Mouse (Mus musculus): ENCODE data around the gene Plk5. TPM values are rescaled to one million over a fixed set of nuclear protein-coding genes. Genes with fewer than 3 reads are reported as not detected.

The Plk5 gene
- polyA plus RNA-seq, 1 experiment from 2014 or later = 1.8 TPM

- WGBS = 91% methylated on average over 21 of the region's 21 CpGs
- Histone ChIP-seq H3K27me3 (peaks cover 13% of the 10 kb centered on the region), H3K9me3 (no peaks in the 10 kb centered on the region), H3K36me3 (peaks cover 16% of the 10 kb centered on the region), H3K4me2 (peak overlapping the region; percentile 98), H3K27ac (no peak overlapping the region), H3K9ac (peak overlapping the region; percentile 72), H3K4me3 (peak overlapping the region; percentile 62), H3K4me1 (peaks cover 36% of the 10 kb centered on the region)
- no peak for ATAC-seq (ENCODE audit: insufficient number of reproducible peaks, insufficient read depth, low FRiP score, low TSS enrichment, low read depth)
Observed at GRCm38 (mm10) chr10:80321670-80322581, 34.3 kb upstream of the Plk5 start.

DNA sequence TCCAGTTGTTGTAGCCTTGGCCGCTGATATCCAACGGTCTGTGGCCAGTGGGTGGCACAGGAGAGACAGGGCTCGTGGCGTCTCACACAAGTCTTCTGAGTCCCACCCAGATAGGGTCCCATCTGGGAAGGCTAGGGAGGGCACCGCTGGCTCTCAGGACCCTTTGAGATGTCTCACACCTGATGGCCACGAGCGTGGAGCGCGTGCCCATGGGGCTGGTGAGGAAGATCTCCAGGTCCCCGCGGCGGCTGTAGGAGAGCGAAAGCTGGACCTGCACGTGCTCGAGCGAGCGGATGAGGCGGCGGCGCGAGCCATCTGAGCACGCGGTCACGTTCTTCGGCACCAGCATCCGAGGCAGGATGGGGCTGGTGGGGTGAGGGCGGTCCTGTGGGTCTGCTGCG, 33.4 kb upstream of the Plk5 start:
- Histone ChIP-seq H3K9ac (peak overlapping the region; percentile 72), H3K9me3 (no peaks in the 10 kb centered on the region), H3K4me3 (peak overlapping the region; percentile 62), H3K27me3 (peaks cover 4% of the 10 kb centered on the region; the same call in 1 of the 2 replicates), H3K27ac (no peak overlapping the region), H3K36me3 (peaks cover 11% of the 10 kb centered on the region; the same call in 1 of the 2 replicates), H3K4me2 (peak overlapping the region; percentile 98), H3K4me1 (peaks cover 36% of the 10 kb centered on the region)
- ATAC-seq (ENCODE audit: insufficient number of reproducible peaks, insufficient read depth, low FRiP score, low TSS enrichment, low read depth) = no peak
- 3% methylated on average over 28 of the region's 28 CpGs for WGBS

DNA sequence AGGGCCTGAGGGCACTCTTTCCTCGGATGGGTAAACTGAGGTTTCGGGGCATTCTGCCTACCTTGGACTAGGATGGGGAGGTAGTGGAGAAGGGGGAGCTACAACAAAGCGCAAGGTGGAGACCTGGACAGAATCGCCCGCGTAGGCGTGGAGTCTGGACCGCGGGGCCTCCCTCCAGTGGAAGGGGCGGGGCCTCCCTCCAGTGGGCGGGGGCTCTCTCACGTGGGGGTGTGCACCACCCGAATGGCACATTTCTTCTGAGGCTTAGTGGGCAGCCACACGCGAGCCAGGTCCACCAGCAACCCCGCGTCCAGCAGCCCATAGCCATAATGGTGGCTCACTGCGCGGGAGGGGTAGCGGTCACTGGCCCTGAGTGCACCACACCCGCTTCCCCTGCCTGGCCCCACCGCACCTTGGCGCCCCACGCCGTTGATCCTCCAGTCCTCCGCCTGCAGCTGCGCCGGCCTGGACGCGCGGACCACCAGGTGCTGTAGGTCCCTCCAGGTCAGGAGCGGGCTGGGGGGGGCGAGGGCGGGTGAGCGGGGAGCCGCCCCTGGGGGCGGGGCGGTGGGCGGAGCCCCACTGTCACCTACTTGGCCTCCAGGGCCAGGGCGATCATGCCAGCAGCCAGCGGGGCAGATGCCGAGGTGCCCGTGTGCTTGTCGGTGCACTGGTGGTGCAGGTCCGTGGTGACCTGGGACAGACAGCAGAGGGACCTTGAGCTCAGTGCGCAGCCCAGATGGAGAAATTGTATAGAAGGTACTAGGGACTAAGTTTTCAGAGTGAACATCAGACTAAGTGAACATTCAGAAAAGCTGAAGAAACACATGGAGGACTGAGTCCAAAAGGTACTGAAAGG, 32.8 kb upstream of the Plk5 start:
- Histone ChIP-seq H3K27me3 (0 out of 2 replicates have a peak, but pooled peaks cover 4% of the 10 kb centered on the region), H3K4me3 (peak overlapping the region; percentile 62), H3K4me2 (peak overlapping the region; percentile 98), H3K9ac (peak overlapping the region; percentile 72), H3K36me3 (peaks cover 6% of the 10 kb centered on the region; the same call in 1 of the 2 replicates), H3K4me1 (peaks cover 36% of the 10 kb centered on the region), H3K9me3 (no peaks in the 10 kb centered on the region), H3K27ac (no peak overlapping the region)
- under 1% methylated on average over 46 of the region's 46 CpGs for WGBS
- peak; percentile 33; the same call in 1 of the 2 replicates for ATAC-seq (ENCODE audit: insufficient number of reproducible peaks, insufficient read depth, low FRiP score, low TSS enrichment, low read depth)

- WGBS = 77% methylated on average over 17 of the region's 17 CpGs
Observed at GRCm38 (mm10) chr10:80324120-80325037, 31.9 kb upstream of the Plk5 start.

GRCm38 (mm10) chr10:80325045-80325444, 31.2 kb upstream of the Plk5 start:
- Histone ChIP-seq H3K27ac (no peak overlapping the region), H3K9me3 (no peaks in the 10 kb centered on the region), H3K4me3 (no peak overlapping the region), H3K4me2 (no peak overlapping the region), H3K36me3 (no peaks in the 10 kb centered on the region), H3K4me1 (peaks cover 34% of the 10 kb centered on the region), H3K9ac (no peak overlapping the region), H3K27me3 (0 out of 2 replicates have a peak, but pooled peaks cover 4% of the 10 kb centered on the region)
- 82% methylated on average over 21 of the region's 21 CpGs for WGBS
- no peak for ATAC-seq (ENCODE audit: insufficient number of reproducible peaks, insufficient read depth, low FRiP score, low TSS enrichment, low read depth)

More at GRCm38 (mm10) chr10:80324120-80325037, 31.9 kb upstream of the Plk5 start:
- Histone ChIP-seq H3K9me3 (no peaks in the 10 kb centered on the region), H3K4me2 (peak overlapping the region; percentile 98), H3K27me3 (0 out of 2 replicates have a peak, but pooled peaks cover 4% of the 10 kb centered on the region), H3K4me3 (peak overlapping the region; percentile 62), H3K36me3 (no peaks in the 10 kb centered on the region), H3K27ac (no peak overlapping the region), H3K9ac (no peak overlapping the region), H3K4me1 (peaks cover 33% of the 10 kb centered on the region)
- no peak for ATAC-seq (ENCODE audit: insufficient number of reproducible peaks, insufficient read depth, low FRiP score, low TSS enrichment, low read depth)

DNA sequence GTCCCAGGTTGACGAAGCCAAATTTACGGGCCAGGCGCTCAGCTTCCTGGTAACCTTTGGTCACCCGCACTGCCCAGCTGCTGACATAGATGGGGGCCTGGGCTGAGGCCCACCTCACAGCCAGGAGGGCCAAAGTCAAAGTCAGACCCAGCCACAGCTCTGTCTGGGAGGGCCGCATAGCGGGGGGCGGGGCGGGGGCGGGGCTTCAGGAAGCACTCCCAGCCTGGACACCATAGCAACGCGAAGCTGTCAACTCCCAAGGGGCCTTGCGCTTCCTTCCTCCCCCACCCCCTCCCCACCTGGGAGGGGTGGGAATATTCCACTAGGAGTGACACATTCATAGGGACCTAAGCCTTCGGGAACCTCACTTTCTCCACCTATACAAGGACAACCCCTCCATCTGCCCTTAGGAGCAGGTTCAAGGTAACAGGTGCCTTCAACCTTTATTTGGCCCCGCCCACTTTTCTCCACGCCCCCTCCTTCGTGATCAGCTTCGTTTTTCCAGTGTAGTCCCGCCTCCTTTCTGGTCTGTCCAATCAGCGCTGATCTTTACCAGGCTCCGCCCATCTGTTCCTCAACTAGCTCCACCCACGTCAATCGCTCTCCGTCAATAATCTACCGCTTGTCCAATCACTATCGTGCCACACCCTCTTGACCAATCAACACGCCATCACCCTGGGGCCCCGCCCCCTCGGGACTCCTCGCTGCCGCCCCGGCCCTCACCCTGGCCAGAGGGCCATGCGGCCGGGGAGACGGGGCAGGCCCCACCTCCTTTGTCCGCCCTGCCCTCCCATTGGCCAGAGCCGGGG, 26.8 kb upstream of the Plk5 start, which contains the start of the genes Pcsk4 and Reep6:
TSS of gene Pcsk4 (minus strand) at position 226 of the 809 bp plus-strand sequence.
TSS of gene Reep6 (plus strand) at position 681 of the 809 bp plus-strand sequence.
- WGBS = 5% methylated on average over 35 of the region's 36 CpGs
- ATAC-seq (ENCODE audit: insufficient number of reproducible peaks, insufficient read depth, low FRiP score, low TSS enrichment, low read depth) = peak; percentile 81
- Histone ChIP-seq H3K4me3 (peak within 1 kb of the TSS; percentile 54), H3K9ac (peak within 1 kb of the TSS; percentile 72), H3K27me3 (peaks cover 25% of the 10 kb centered on the region), H3K27ac (no peak within 1 kb of the TSS), H3K36me3 (no peaks in the 10 kb centered on the region), H3K9me3 (no peaks in the 10 kb centered on the region), H3K4me2 (peak within 1 kb of the TSS; percentile 94), H3K4me1 (peaks cover 23% of the 10 kb centered on the region)

DNA sequence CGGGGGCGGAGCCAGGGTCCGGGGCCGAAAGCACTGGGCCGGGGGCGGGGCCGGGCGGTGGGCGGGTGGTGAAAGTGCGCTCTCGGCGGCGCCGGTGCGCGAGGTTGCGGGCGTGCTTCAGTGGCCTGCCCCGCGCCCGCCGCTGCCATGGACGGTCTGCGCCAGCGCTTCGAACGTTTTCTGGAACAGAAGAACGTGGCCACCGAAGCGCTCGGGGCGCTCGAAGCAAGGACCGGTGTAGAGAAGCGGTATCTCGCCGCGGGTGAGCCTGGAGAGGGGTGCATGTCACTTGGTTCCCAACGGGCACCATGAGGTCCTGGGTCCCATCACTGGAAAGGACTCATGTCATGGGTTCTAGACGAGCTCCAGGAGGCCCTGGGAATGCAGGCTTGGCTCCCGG, 26.2 kb upstream of the Plk5 start:
- H3K36me3 ChIP-seq = no peaks in the 10 kb centered on the region
- no peak overlapping the region for H3K27ac ChIP-seq
- peak overlapping the region; percentile 94 for H3K4me2 ChIP-seq
- peaks cover 23% of the 10 kb centered on the region for H3K4me1 ChIP-seq
- whole genome bisulfite sequencing = under 1% methylated on average over 41 of the region's 41 CpGs
- peak overlapping the region; percentile 54 for H3K4me3 ChIP-seq
- ATAC-seq (ENCODE audit: insufficient number of reproducible peaks, insufficient read depth, low FRiP score, low TSS enrichment, low read depth) = no peak
- no peaks in the 10 kb centered on the region for H3K9me3 ChIP-seq
- peak overlapping the region; percentile 72 for H3K9ac ChIP-seq
- H3K27me3 ChIP-seq = peaks cover 25% of the 10 kb centered on the region

GRCm38 (mm10) chr10:80330888-80331287, 25.4 kb upstream of the Plk5 start:
- Histone ChIP-seq H3K9me3 (no peaks in the 10 kb centered on the region), H3K4me2 (peak overlapping the region; percentile 94), H3K27me3 (peaks cover 21% of the 10 kb centered on the region), H3K4me1 (peaks cover 23% of the 10 kb centered on the region), H3K4me3 (peak overlapping the region; percentile 54), H3K36me3 (no peaks in the 10 kb centered on the region), H3K9ac (peak overlapping the region; percentile 72; the same call in 1 of the 2 replicates), H3K27ac (no peak overlapping the region)
- ATAC-seq (ENCODE audit: insufficient number of reproducible peaks, insufficient read depth, low FRiP score, low TSS enrichment, low read depth) = no peak
- 61% methylated on average over 2 of the region's 2 CpGs for WGBS

DNA sequence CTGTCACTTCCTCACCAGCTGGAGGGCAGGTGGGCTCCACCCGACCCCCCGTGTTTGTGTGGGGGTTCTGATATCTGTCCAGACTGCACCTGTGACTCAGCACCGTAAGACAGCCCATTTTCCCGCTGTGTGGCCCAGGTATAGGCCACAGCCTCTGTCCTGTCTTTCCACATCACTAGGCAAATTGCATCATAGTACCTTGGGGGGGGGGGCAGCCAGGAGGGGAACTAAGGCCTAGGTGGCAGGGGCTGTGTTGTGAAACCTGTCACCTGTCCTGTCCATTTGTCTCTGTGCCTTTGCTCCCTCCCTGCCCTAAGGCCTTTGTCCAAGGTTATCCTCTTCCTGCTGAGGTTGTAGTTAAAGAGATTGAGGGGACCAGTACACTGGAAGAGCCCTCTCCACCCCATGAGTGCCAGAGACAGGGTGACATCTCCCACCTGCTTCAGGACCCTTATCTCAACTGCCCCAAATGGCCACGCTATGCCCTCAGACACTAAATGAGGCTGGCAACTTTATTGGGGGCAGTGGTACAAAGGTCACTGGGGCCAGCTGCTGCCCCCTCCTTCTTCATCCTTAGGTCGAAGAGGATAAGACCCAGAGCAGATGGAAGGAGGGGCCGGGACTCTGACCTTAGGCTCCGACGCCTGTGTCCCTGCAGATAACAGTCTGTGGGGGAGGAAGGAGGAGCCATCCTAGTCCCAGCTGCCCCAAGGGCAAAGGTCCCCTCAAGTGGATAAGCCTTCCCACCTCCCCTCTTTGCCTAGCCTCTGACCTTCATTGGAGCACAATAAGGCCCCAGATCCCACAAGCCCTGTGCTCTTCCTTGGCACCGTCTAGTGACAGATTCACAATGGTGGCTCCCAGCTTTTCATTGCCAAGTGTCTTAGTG, 24.4 kb upstream of the Plk5 start:
- Histone ChIP-seq H3K4me2 (0 out of 2 replicates have a peak overlapping the region, but pooled peaks have one; percentile 94), H3K9ac (0 out of 2 replicates have a peak overlapping the region, but pooled peaks have one; percentile 16), H3K4me3 (no peak overlapping the region), H3K27ac (no peak overlapping the region), H3K9me3 (no peaks in the 10 kb centered on the region), H3K4me1 (peaks cover 23% of the 10 kb centered on the region), H3K27me3 (peaks cover 21% of the 10 kb centered on the region), H3K36me3 (no peaks in the 10 kb centered on the region)
- ATAC-seq (ENCODE audit: insufficient number of reproducible peaks, insufficient read depth, low FRiP score, low TSS enrichment, low read depth) = no peak
- 62% methylated on average over 10 of the region's 10 CpGs for WGBS
